Mouse (Mus musculus) 416B (cell line): ENCODE data around the gene Gm11985.
"Not testable (repeated sequence)": the region's sequence is repeated elsewhere in the genome, so short reads cannot be mapped to it uniquely, and the experiment has no call there.

Experiments
- DNase-seq: peaks from one replicate; pipeline ENCODE4 v3.0.0; 2011; ENCODE audit warnings: low read depth

Gene Gm11985

GRCm38 (mm10) chr11:7188469-7188868 lies at the start of gene Gm11985:
TSS of gene Gm11985 (minus strand) at chr11:7188569.
- DNase-seq = no peak

DNA sequence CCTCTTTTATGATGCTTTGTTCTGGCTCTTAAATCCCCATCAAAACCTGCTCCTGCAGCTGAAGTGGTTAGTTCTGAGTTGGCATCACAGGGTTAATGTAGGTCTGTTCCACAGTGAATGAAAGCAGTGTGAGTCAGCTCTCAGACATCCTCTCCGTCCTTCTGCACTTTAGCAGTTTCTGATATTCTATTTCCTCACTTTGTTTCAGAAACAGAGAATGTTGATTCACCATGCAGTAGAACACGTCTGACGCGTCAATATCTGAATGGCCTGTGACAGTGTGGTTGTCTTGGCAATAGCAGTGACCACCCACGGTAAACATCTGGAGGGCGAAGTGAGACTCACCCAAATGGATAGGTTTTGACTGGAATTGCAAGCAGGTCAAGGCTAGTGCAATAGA lies 49.3 kb upstream of the Gm11985 start:
- DNase-seq = no peak

- DNase-seq = no peak
Measured at GRCm38 (mm10) chr11:7236751-7237150, 48.4 kb upstream of the Gm11985 start.

DNA sequence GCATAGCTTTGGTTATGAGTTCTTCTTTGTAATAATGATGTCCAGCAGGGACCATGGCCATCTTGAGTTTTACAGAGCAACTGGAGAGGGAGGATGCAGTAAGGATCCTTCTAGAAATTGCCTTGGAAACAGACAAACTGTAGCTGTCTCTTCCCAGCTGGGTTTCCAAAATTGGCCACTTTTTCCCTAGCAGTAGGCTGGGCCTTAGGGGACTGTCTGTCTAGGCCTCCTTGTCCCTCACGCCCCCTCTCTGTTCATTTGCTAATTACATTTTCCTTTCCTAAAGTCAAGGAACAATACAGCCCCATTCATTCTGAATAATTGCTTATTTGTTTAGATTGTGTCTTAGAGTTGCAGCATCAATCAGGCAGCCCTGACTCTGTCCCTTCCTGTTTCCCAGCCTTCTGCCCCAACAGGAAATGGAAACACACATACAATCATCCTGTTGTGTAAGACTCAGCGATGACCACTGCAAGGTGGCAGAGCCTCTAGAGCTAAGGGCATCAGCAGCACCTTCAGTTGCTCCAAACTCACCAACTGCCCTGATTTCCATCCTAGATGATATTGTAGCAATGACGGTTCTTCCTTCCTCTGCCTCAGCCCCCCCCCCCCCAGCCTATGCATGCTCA lies 46.7 kb upstream of the Gm11985 start:
- no peak for DNase-seq

GRCm38 (mm10) chr11:7234436-7234835 lies 46.1 kb upstream of the Gm11985 start:
- no peak for DNase-seq

- no peak for DNase-seq
Measured at GRCm38 (mm10) chr11:7233333-7233732, 45.0 kb upstream of the Gm11985 start.

DNA sequence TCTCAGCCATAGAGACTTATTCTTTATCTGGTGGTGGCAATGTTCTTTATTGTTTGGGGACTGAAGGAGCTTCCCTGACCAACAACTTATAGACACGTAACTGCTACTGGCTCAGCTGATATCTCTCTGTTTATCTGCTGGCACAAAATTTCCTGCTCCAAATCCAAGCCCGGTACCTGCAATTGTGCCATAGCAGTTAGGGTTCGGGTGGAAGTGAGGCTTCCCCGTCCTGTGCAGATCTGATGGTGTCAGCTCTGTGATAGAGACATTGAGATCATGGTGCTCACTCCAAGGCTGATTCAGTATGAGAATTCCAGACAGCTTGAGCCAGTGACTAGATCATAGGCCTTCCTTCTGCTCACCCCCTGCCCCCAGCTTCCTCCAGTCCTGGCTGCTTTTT lies 43.6 kb upstream of the Gm11985 start:
- no peak for DNase-seq

DNA sequence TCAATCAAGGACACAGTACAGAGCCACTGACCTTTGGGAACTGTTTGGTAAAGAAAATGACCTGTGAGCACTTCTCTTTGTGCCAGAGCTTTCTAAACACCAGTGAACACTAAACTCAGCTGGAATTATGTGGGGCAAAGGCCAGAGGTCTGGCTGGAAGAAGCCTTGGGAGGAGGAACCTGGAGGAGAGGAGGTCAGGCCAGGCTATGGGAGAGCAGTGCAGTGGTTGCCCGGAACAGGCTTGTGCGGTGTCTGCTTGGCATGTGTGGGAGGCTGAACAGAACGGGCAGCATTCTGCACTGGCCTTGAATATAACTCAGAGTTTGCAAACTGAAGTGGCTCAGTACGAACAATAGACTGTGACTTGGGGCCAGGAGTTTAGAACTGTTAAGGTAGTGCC lies 41.6 kb upstream of the Gm11985 start:
- DNase-seq = no peak

DNA sequence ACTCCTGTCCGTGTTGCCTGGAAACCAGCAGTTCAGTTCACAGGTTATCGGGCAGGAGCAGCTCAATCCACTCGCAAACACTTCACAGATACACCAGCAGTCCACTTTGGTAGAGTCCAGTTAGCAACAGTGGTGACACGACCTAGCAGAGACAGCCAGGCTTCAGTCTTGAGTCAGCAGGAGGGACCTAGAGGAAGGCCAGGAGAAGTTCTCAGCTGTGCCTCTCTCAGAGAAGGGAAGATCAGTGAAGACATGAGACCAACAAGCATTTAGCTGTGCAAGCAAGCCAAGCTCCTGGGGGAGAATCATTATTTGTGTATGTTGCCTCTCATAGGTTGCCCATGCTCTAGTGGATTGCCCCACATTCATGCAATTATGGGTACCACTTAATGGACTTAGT lies 39.7 kb upstream of the Gm11985 start:
- DNase-seq = no peak

DNA sequence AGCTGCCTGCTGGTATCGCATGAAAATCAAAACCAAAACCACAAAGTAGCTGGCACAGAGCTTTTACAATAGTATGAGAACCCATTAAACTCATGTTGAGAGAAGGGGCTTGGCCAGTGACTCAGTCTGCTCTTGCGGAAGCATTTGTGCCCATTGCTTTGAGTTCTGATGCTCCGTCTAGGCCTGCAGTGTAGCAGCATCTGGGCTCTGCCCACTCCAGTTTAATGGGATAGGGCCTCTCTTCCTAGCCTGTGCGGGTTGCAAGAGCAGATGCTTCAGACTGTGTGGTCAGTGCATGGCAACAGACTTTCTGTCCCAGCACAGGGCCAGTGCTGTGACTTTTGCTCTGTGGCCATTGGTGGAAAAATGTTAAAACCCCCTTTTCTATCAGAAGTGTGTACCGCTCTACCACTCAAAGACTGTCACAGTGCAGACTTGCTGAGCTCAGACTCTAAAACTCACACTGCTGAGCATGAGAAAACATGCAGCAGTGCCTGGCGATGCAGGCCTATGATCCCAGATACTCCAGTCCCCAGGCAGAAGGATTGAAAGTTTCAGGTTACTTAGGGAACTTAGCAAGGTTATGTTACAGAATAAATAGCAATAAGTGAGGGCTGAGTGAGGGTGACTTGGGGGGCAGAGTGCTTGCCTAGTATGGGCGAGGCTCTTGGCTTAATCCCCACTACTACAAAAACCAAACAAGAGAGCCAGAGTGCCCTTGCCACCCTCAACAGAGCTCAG lies 38.6 kb upstream of the Gm11985 start:
- no peak for DNase-seq

- no peak for DNase-seq
Measured at GRCm38 (mm10) chr11:7226200-7226599, 37.8 kb upstream of the Gm11985 start.

DNA sequence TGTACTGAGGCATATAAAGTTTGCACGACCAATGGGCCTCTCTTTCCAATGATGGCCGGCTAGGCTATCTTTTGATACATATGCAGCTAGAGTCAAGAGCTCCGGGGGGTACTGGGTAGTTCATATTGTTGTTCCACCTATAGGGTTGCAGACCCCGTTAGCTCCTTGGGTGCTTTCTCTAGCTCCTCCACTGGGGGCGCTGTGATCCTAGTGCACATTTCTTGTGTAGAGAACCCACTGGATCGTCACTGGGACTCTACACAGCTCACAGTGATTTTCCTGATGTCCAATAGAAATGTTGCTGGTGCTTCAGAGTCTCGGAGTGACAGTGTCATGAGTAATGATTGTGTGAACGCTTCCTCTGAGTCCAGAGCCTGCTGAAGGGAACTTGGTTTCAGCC lies 33.5 kb upstream of the Gm11985 start:
- not testable (repeated sequence) for DNase-seq

DNA sequence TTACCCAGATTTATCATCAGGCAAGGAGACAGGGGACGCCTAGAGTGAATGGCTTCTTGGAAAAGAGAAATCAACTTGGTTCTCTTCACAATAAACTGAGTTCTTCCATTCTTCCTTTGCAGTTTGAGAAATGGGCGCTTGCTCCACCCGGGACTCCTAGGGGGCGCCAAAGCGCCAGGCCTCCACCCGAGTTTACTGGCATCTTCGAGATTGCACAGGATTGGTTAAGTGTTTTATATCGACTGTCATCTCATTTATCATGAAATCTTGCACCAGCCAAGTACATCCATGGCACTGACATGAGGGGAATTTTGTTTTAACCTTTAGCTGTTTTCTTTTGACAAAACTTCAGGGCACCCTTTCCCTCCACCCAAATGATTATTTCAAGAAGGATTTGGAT lies 27.3 kb upstream of the Gm11985 start:
- peak; percentile 23 for DNase-seq

- DNase-seq = no peak
Measured at GRCm38 (mm10) chr11:7214761-7215160, 26.4 kb upstream of the Gm11985 start.

GRCm38 (mm10) chr11:7214342-7214660 lies 25.9 kb upstream of the Gm11985 start:
- no peak for DNase-seq

DNA sequence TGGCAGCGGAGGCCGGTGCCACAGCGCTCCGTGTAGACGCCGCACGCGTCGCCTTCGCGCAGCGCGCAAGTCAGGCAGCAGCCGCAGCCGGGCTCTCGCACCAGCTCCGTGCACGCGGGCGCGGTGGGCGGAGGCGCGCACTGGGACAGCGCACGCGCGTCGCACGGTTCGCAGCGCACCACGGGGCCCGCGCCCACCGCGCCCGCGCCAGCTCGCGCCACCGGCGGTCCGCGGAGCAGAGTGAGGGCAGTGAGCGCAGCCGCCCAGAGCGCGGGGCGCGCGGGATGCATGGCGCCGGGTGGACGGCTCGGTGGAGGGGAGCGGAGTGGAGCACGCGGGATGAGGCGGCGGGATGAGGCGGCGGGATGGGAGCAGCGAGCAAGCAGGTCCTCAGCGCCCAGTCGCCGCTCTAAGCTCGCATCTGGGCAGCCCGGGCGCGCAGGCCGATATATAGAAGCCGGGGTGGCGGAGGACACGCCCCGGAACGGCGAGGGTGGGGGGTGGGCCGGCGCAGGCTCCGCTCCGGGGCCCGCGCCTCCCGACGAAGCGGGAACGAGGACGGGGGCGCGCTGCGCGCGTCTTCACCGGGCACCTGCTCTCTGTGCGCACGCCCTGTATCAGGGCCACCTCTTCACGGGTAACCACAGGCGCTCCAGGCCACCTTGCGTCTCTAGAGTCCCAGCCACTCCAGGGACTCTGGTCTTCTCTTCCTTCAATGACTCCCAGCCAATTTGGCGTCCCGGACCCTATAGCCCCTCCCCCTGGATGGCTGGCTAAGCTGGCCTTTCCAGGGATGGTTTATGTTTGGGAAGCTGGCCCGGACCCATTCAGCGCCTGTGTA lies 25.4 kb upstream of the Gm11985 start, which contains the start of gene Igfbp3:
Gene Igfbp3 (minus strand): TSS at position 423 of the 841 bp plus-strand sequence.
- DNase-seq = no peak

- DNase-seq = no peak
Measured at GRCm38 (mm10) chr11:7213161-7213500, 24.8 kb upstream of the Gm11985 start.

GRCm38 (mm10) chr11:7212126-7212798 lies 23.9 kb upstream of the Gm11985 start:
- DNase-seq = no peak

DNA sequence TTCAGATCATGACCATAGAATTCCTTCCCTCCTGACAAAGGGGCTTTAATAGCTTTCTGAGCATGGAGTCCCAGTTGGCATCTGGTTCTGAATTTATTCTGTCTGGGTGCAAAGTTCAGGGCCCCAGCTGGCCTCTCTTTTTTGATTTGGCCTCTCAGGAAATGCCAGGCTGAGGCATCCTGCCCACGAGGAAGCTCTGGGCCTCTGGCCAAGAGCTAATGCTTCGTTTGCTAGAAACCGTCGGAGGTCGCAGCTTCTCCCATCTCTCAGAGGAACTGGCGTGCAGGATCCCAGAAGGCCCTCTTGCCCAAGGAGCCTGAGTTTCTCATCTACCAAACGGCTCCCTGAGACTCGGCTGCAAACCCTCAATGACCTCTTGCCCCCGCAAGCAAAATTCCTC lies 22.8 kb upstream of the Gm11985 start:
- no peak for DNase-seq

- peak; percentile 42 for DNase-seq
Measured at GRCm38 (mm10) chr11:7210343-7210742, 22.0 kb upstream of the Gm11985 start.

GRCm38 (mm10) chr11:7203846-7204245 lies 15.5 kb upstream of the Gm11985 start:
- no peak for DNase-seq

DNA sequence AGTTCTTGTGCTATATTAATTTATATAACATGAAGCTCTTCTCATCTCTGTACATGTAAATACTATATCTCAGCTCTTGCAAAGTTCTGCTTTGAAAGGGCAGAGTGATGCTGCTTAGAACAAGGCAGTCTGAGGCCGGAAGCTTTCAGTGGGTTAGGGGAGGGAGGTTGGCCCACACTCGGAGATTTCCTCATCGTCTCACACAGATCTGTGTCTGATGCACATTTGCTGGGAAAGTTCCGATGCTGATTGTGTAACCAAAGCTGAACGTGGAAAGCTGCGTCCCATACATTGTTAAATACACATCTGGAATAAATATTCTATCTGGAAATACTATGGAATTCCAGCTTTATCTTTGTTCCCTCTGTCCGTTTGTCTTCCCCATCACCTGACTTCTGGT lies 13.8 kb upstream of the Gm11985 start:
- no peak for DNase-seq

GRCm38 (mm10) chr11:7200393-7200783 lies 12.0 kb upstream of the Gm11985 start:
- DNase-seq = no peak
